Mouse (Mus musculus) liver, adult 2 months (tissue): Measurements from ENCODE around the gene Galnt10. TPM values are rescaled to one million over a fixed set of nuclear protein-coding genes. Genes with fewer than 3 reads are reported as not detected.

Experiments used
- DNase-seq: peaks from one replicate; pipeline ENCODE4 v3.0.0-alpha.2; 2011; ENCODE audit warnings: low read depth, low spot score; ENCODE audit errors: extremely low read depth
- H3K27ac ChIP-seq: fragments of 200-500 bp; replicated peaks from 2 replicates; pipeline ENCODE4 v1.5.1; 2012; ENCODE audit warnings: low read depth, mild to moderate bottlenecking, control low read depth, inconsistent platforms, low read length; ENCODE audit not compliant: insufficient read depth
- H3K27me3 ChIP-seq: fragments of 200-500 bp; 2 replicates; pipeline ENCODE4 v1.6.1; 2012; ENCODE audit warnings: mild to moderate bottlenecking, moderate library complexity, low read length, inconsistent platforms; ENCODE audit not compliant: control insufficient read depth, insufficient read depth
- H3K36me3 ChIP-seq: fragments of 200-500 bp; 2 replicates; pipeline ENCODE4 v1.6.1; 2012; ENCODE audit warnings: low read length, inconsistent platforms; ENCODE audit not compliant: control insufficient read depth, insufficient read depth
- H3K4me1 ChIP-seq: fragments of 200-500 bp; 2 replicates; pipeline ENCODE4 v1.6.1; 2011; ENCODE audit warnings: low read length; ENCODE audit not compliant: control insufficient read depth, insufficient read depth
- H3K4me3 ChIP-seq: fragments of 200-500 bp; 2 replicates; pipeline ENCODE4 v1.5.1; 2011; ENCODE audit warnings: low read depth, mild to moderate bottlenecking, control low read depth, low read length, moderate library complexity; ENCODE audit not compliant: insufficient read depth
- H3K79me2 ChIP-seq: fragments of 200-500 bp; 2 replicates; pipeline ENCODE4 v1.6.1; 2012; ENCODE audit warnings: inconsistent platforms, mild to moderate bottlenecking, low read length, moderate library complexity; ENCODE audit not compliant: control insufficient read depth, insufficient read depth
- H3K9ac ChIP-seq: fragments of 200-500 bp; 2 replicates; pipeline ENCODE4 v1.6.1; 2012; ENCODE audit warnings: low read depth, mild to moderate bottlenecking, control low read depth, inconsistent platforms, low read length
- CTCF ChIP-seq: fragments of 200-500 bp; IDR thresholded peaks from 2 replicates; pipeline ENCODE4 v1.5.1; 2011; ENCODE audit warnings: low read depth, low read length, control low read depth
- POLR2A ChIP-seq: fragments of 200-500 bp; IDR thresholded peaks from 2 replicates; pipeline ENCODE4 v1.6.1; 2011; ENCODE audit warnings: low read length, control low read depth; ENCODE audit not compliant: insufficient read depth; ENCODE audit errors: extremely low read depth
- WGBS: fragments of 180-500 bp; shearing (Covaris S2); methylation state at CpG from one replicate; pipeline ENCODE4 v1.1.7; 2018; 5-methylcytosine and 5-hydroxymethylcytosine counted together
- polyA plus RNA-seq: library from polyadenylated mRNA; depleted of rRNA; stranded (reverse); fragments of >200 nt; gene quantifications from 2 replicates; pipeline ENCODE4 v1.2.3, GENCODE M21; 2012
- total RNA-seq: library from RNA; depleted of rRNA; stranded (reverse); fragments of >200 nt; gene quantifications from 2 replicates; pipeline ENCODE4 v1.2.3, GENCODE M21; 2014

The Galnt10 gene
- total and polyA plus RNA-seq, 2 experiments = 2.5 to 3.9 TPM

DNA sequence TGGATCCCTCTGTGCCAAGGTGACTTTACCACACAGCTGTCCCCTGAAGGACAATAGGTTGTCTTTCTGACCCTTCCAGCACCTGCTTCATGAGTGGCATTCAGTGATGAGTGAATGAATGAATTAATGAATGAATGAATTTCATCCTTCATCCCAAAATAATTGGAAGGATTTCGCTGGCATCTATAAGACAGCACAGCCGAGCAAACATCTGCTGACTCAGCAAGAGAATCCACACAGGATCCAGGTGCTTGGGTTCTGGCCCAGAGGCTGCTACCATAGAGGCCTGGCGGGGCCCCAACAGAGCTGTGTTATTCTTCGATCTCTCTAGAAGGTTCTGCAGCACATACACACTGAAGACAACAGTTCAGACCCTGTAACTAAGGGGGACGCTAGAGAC, 125.5 kb downstream of the Galnt10 start:
- Histone ChIP-seq H3K36me3 (no peaks in the 10 kb centered on the region), H3K27ac (no peak overlapping the region), H3K79me2 (no peaks in the 10 kb centered on the region), H3K4me3 (no peak overlapping the region), H3K27me3 (no peaks in the 10 kb centered on the region), H3K4me1 (no peaks in the 10 kb centered on the region), H3K9ac (no peak overlapping the region)
- WGBS = 94% methylated on average over 5 of the region's 5 CpGs
- no peak for TF ChIP-seq POLR2A
- no peak for TF ChIP-seq CTCF
- DNase-seq = no peak

GRCm38 (mm10) chr11:57771676-57772075, 126.4 kb downstream of the Galnt10 start:
- H3K4me1 ChIP-seq = no peaks in the 10 kb centered on the region
- no peak for DNase-seq
- H3K9ac ChIP-seq = no peak overlapping the region
- H3K36me3 ChIP-seq = no peaks in the 10 kb centered on the region
- no peaks in the 10 kb centered on the region for H3K79me2 ChIP-seq
- WGBS = 92% methylated on average over 8 of the region's 8 CpGs
- no peak for TF ChIP-seq POLR2A
- TF ChIP-seq CTCF = no peak
- no peak overlapping the region for H3K27ac ChIP-seq
- H3K4me3 ChIP-seq = no peak overlapping the region
- H3K27me3 ChIP-seq = no peaks in the 10 kb centered on the region

DNA sequence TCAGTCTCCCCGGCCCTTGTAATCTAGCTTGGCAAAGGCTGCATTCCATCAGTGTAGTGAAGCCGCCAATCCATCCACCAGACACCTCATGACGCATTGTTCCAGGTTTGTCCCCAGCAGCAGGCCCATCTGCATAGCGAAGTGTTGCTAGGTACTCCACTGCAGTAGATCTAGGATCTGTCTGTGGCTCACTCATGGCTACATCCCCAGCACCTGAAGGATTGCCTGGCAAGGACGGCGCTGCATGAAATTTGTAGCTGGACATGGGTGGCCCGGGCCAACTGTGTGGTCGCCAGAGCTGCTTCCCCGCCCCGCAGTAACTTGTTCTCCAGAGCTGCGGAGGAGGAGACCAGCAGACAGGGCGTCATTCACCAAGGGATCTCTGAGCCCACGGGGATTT, 128.2 kb downstream of the Galnt10 start:
- no peak for DNase-seq
- TF ChIP-seq POLR2A (no peak), CTCF (no peak)
- H3K27ac ChIP-seq = no peak overlapping the region
- H3K4me3 ChIP-seq = no peak overlapping the region
- H3K36me3 ChIP-seq = no peaks in the 10 kb centered on the region
- no peaks in the 10 kb centered on the region for H3K27me3 ChIP-seq
- no peaks in the 10 kb centered on the region for H3K4me1 ChIP-seq
- 79% methylated on average over 13 of the region's 13 CpGs for WGBS
- no peaks in the 10 kb centered on the region for H3K79me2 ChIP-seq
- no peak overlapping the region for H3K9ac ChIP-seq

- no peak for TF ChIP-seq CTCF
- TF ChIP-seq POLR2A = no peak
- no peaks in the 10 kb centered on the region for H3K36me3 ChIP-seq
- H3K27ac ChIP-seq = no peak overlapping the region
- H3K9ac ChIP-seq = no peak overlapping the region
- H3K79me2 ChIP-seq = no peaks in the 10 kb centered on the region
- H3K4me3 ChIP-seq = no peak overlapping the region
- H3K27me3 ChIP-seq = no peaks in the 10 kb centered on the region
- DNase-seq = peak; percentile 9
- 51% methylated on average over 4 of the region's 4 CpGs for WGBS
- no peaks in the 10 kb centered on the region for H3K4me1 ChIP-seq
These were observed 128.7 kb downstream of the Galnt10 start for GRCm38 (mm10) chr11:57773936-57774335.

- 72% methylated on average over 6 of the region's 6 CpGs for WGBS
- no peak overlapping the region for H3K9ac ChIP-seq
- no peaks in the 10 kb centered on the region for H3K36me3 ChIP-seq
- H3K27me3 ChIP-seq = no peaks in the 10 kb centered on the region
- no peak for DNase-seq
- H3K4me1 ChIP-seq = no peaks in the 10 kb centered on the region
- H3K27ac ChIP-seq = no peak overlapping the region
- no peak overlapping the region for H3K4me3 ChIP-seq
- TF ChIP-seq CTCF (no peak), POLR2A (no peak)
- H3K79me2 ChIP-seq = no peaks in the 10 kb centered on the region
These were observed 130.6 kb downstream of the Galnt10 start for GRCm38 (mm10) chr11:57775868-57776267.

- Histone ChIP-seq H3K4me3 (no peak overlapping the region), H3K79me2 (no peaks in the 10 kb centered on the region), H3K27me3 (no peaks in the 10 kb centered on the region), H3K36me3 (no peaks in the 10 kb centered on the region), H3K4me1 (no peaks in the 10 kb centered on the region), H3K27ac (no peak overlapping the region), H3K9ac (no peak overlapping the region)
- WGBS = 78% methylated on average over 3 of the region's 3 CpGs
- no peak for DNase-seq
- TF ChIP-seq POLR2A = no peak
These were observed 131.3 kb downstream of the Galnt10 start for GRCm38 (mm10) chr11:57776546-57776945.
